18 mouse cellular contexts compared by ENCODE assay signal in the genomic region with DNA sequence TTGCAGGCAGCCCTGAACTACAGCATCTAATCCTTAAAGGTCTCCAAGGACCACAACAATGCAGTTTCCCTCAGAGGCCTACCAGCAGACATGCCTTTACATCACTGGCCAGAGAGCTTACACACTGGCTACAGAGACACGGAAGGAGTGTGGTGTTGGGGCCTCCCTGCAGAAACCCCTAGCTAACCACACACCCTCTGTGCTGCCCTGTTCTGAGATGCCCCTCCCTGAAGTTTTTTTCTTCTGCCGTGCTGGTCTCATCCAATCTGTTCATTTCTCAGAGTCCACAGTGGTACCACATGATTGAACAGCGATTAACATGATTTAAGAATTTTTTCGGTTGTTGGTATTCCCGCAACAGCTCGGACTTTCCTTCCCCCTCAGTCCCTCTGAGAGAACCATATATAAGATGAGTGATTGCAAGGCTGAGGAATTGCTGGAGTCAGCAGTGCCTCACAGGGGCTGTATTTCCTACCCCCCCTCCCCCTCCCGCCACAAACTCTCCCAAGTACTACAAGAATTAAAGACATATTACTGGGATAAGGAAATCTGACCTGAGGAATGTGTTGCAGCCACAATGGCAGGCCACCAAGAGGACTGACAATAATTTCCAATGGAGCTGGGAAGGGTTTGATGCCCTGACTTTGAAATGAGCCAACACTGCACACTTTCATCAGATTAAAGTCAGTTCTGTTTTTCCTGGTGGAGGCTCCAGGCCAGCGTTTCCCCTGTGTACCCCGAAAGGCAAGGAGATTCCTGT.
DNase-seq lines count a peak whose midpoint lies in the region; ATAC-seq and TF ChIP-seq lines count a peak whose summit lies in the region.
"Had no signal": no experiment of that assay in that cellular context is flagged by ENCODE, and none has a peak within 500 bp of the region (broad histone marks: within the 10 kb centered on the region; RNA-seq: fewer than 3 reads in every experiment).

No protein-coding gene starts in this region.

- no peaks in the 10 kb centered on the region for H3K9me3 ChIP-seq in lung, embryonic 14.5 days (ENCODE audit: low read depth, low read length)
- H3K9me3 ChIP-seq: forebrain, embryonic 15.5 days; hindbrain, embryonic 13.5 days; midbrain, embryonic 13.5 days had no signal

- H3K27me3 ChIP-seq in lung, embryonic 14.5 days (ENCODE audit: insufficient read depth, low read length), result no peaks in the 10 kb centered on the region
- H3K27me3 ChIP-seq: CH12.LX; forebrain, embryonic 15.5 days; hindbrain, embryonic 13.5 days; midbrain, embryonic 13.5 days had no signal

- no peak overlapping the region for H3K9ac ChIP-seq in lung, embryonic 14.5 days
- H3K9ac ChIP-seq: forebrain, embryonic 15.5 days; hindbrain, embryonic 13.5 days; liver, postnatal 0 days; midbrain, embryonic 13.5 days had no signal

- peak overlapping the region; percentile 28; the same call in 1 of the 2 replicates for H3K27ac ChIP-seq in gastrocnemius, adult 2 months
- H3K27ac ChIP-seq in lung, embryonic 14.5 days (ENCODE audit: low read depth), result no peak overlapping the region
- H3K27ac ChIP-seq in embryonic fibroblast, embryonic 13.5 days (ENCODE audit: insufficient read depth, low read length), result peak overlapping the region; percentile 65
- H3K27ac ChIP-seq: forebrain, embryonic 15.5 days; heart, adult 2 months; hindbrain, embryonic 13.5 days; midbrain, embryonic 13.5 days; stomach, postnatal 0 days had no signal

- H3K4me2 ChIP-seq in lung, embryonic 14.5 days, result no peak overlapping the region
- H3K4me2 ChIP-seq: forebrain, embryonic 15.5 days; hindbrain, embryonic 13.5 days; midbrain, embryonic 13.5 days had no signal

- H3K4me3 ChIP-seq in gastrocnemius, adult 2 months, result no peak overlapping the region
- no peak overlapping the region for H3K4me3 ChIP-seq in lung, embryonic 14.5 days (ENCODE audit: low read depth, low read length)
- H3K4me3 ChIP-seq in embryonic fibroblast, embryonic 13.5 days (ENCODE audit: insufficient read depth, low read length), result no peak overlapping the region
- H3K4me3 ChIP-seq: forebrain, embryonic 15.5 days; heart, adult 2 months; hindbrain, embryonic 13.5 days; midbrain, embryonic 13.5 days had no signal

- ATAC-seq in lung, embryonic 14.5 days (ENCODE audit: insufficient read depth), result peak; percentile 63; the same call in 1 of the 2 replicates
- ATAC-seq in erythroblast, adult 5-6 weeks (replicated peaks; ENCODE audit: low FRiP score, poor library complexity, severe bottlenecking), result no peak
- ATAC-seq: forebrain, embryonic 15.5 days; liver, postnatal 0 days; midbrain, embryonic 13.5 days had no signal

- no peak; the same call in 1 of the 2 replicates for TF ChIP-seq POLR2A in embryonic fibroblast, embryonic 13.5 days (IDR thresholded peaks at IDR 0.05; ENCODE audit: low read depth, low read length)

- peak; percentile 40 for DNase-seq in gastrocnemius, adult 2 months
- DNase-seq in gastrocnemius, adult 18-20 months (ENCODE audit: low spot score), result no peak
- no peak for DNase-seq in lung, embryonic 14.5 days
- DNase-seq in lung, postnatal 36 days, result no peak
- DNase-seq in left cerebral cortex, adult 8-10 months (ENCODE audit: low spot score in 2 of 2), result no peak
- DNase-seq in left cerebral cortex, adult 18-20 months (ENCODE audit: low spot score in 2 of 2), result no peak
- DNase-seq: adrenal gland, adult 2 months; cerebellum, postnatal 14 days; heart, adult 2 months; liver, postnatal 0 days; thymus, postnatal 14 days had no signal

- WGBS in lung, embryonic 14.5 days, result 66% methylated on average over 9 of the region's 9 CpGs

- no peaks in the 10 kb centered on the region for H3K36me3 ChIP-seq in lung, embryonic 14.5 days (ENCODE audit: insufficient read depth)
- H3K36me3 ChIP-seq: forebrain, embryonic 15.5 days; hindbrain, embryonic 13.5 days; midbrain, embryonic 13.5 days had no signal

- no peak for TF ChIP-seq CTCF in gastrocnemius, adult 2 months (IDR thresholded peaks at IDR 0.05)
- TF ChIP-seq CTCF in lung, embryonic 14.5 days (IDR thresholded peaks at IDR 0.05; ENCODE audit: low read depth), result no peak
- TF ChIP-seq CTCF in embryonic fibroblast, embryonic 13.5 days (IDR thresholded peaks at IDR 0.05; ENCODE audit: borderline replicate concordance, insufficient read depth, low read length), result no peak

- peaks cover 13% of the 10 kb centered on the region; the same call in 1 of the 2 replicates for H3K4me1 ChIP-seq in lung, embryonic 14.5 days (ENCODE audit: insufficient read depth)
- H3K4me1 ChIP-seq in embryonic fibroblast, embryonic 13.5 days (ENCODE audit: control insufficient read depth, insufficient read depth, low read length), result peaks cover 5% of the 10 kb centered on the region; the same call in 1 of the 2 replicates
- H3K4me1 ChIP-seq: forebrain, embryonic 15.5 days; hindbrain, embryonic 13.5 days; midbrain, embryonic 13.5 days had no signal

- intact Hi-C loops in gastrocnemius, adult 2 months (cut with DNase I), result no loop called here
